Mouse (Mus musculus): ENCODE results near the gene 4930467E23Rik.
"Not testable (repeated sequence)": the region's sequence is repeated elsewhere in the genome, so short reads cannot be mapped to it uniquely, and the experiment has no call there.

Gene 4930467E23Rik

GRCm38 (mm10) chr8:19709488-19709887 lies 19.9 kb upstream of the 4930467E23Rik start:
- intact Hi-C loops (cut with DNase I), result not testable (repeated sequence)

- intact Hi-C loops (cut with DNase I), result not testable (repeated sequence)
Observed at GRCm38 (mm10) chr8:19711171-19711860, 18.1 kb upstream of the 4930467E23Rik start.

- intact Hi-C loops (cut with DNase I), result not testable (repeated sequence)
Observed at GRCm38 (mm10) chr8:19712227-19712750, 17.1 kb upstream of the 4930467E23Rik start.

- intact Hi-C loops (cut with DNase I), result not testable (repeated sequence)
Observed at GRCm38 (mm10) chr8:19712816-19713215, 16.6 kb upstream of the 4930467E23Rik start.

GRCm38 (mm10) chr8:19713232-19713834 lies 16.0 kb upstream of the 4930467E23Rik start:
- intact Hi-C loops (cut with DNase I), result not testable (repeated sequence)

- intact Hi-C loops (cut with DNase I), result not testable (repeated sequence)
Observed at GRCm38 (mm10) chr8:19714426-19714825, 14.9 kb upstream of the 4930467E23Rik start.

- intact Hi-C loops (cut with DNase I), result not testable (repeated sequence)
Observed at GRCm38 (mm10) chr8:19715266-19715665, 14.1 kb upstream of the 4930467E23Rik start.

- intact Hi-C loops (cut with DNase I), result not testable (repeated sequence)
Observed at GRCm38 (mm10) chr8:19717851-19718250, 11.5 kb upstream of the 4930467E23Rik start.

- intact Hi-C loops (cut with DNase I), result not testable (repeated sequence)
Observed at GRCm38 (mm10) chr8:19719513-19719912, 9.9 kb upstream of the 4930467E23Rik start.

GRCm38 (mm10) chr8:19724871-19725270 lies 4.5 kb upstream of the 4930467E23Rik start:
- intact Hi-C loops (cut with DNase I), result not testable (repeated sequence)

GRCm38 (mm10) chr8:19751773-19752172 lies 22.4 kb downstream of the 4930467E23Rik start:
- intact Hi-C loops (cut with DNase I), result not testable (repeated sequence)

GRCm38 (mm10) chr8:19754178-19754577 lies 24.8 kb downstream of the 4930467E23Rik start:
- intact Hi-C loops (cut with DNase I), result not testable (repeated sequence)

- intact Hi-C loops (cut with DNase I), result not testable (repeated sequence)
Observed at GRCm38 (mm10) chr8:19754961-19755360, 25.6 kb downstream of the 4930467E23Rik start.

GRCm38 (mm10) chr8:19761660-19762059 lies 32.3 kb downstream of the 4930467E23Rik start:
- intact Hi-C loops (cut with DNase I), result not testable (repeated sequence)

GRCm38 (mm10) chr8:19762860-19763592 lies 33.6 kb downstream of the 4930467E23Rik start:
- intact Hi-C loops (cut with DNase I), result not testable (repeated sequence)

- intact Hi-C loops (cut with DNase I), result not testable (repeated sequence)
Observed at GRCm38 (mm10) chr8:19765531-19765930, 36.2 kb downstream of the 4930467E23Rik start.

- intact Hi-C loops (cut with DNase I), result not testable (repeated sequence)
Observed at GRCm38 (mm10) chr8:19773461-19773860, 44.1 kb downstream of the 4930467E23Rik start.

- intact Hi-C loops (cut with DNase I), result not testable (repeated sequence)
Observed at GRCm38 (mm10) chr8:19776311-19776710, 46.9 kb downstream of the 4930467E23Rik start.

- intact Hi-C loops (cut with DNase I), result not testable (repeated sequence)
Observed at GRCm38 (mm10) chr8:19777500-19777899, 48.1 kb downstream of the 4930467E23Rik start.

GRCm38 (mm10) chr8:19778126-19778525 lies 48.8 kb downstream of the 4930467E23Rik start:
- intact Hi-C loops (cut with DNase I), result not testable (repeated sequence)

GRCm38 (mm10) chr8:19778891-19779290 lies 49.5 kb downstream of the 4930467E23Rik start:
- intact Hi-C loops (cut with DNase I), result not testable (repeated sequence)

GRCm38 (mm10) chr8:19780212-19780611 lies 50.8 kb downstream of the 4930467E23Rik start:
- intact Hi-C loops (cut with DNase I), result not testable (repeated sequence)
